Mouse (Mus musculus) stomach, postnatal 0 days (tissue): ENCODE results near the gene Pisd.

Experiments used
- CTCF ChIP-seq: IDR thresholded peaks from 2 replicates; pipeline ENCODE4 v1.5.1; 2016; ENCODE audit warnings: antibody characterized with exemption, low read depth, mild to moderate bottlenecking, moderate library complexity
- EP300 ChIP-seq: optimal IDR thresholded peaks from 2 replicates; pipeline ENCODE3; 2016; ENCODE audit warnings: antibody characterized with exemption

DNA sequence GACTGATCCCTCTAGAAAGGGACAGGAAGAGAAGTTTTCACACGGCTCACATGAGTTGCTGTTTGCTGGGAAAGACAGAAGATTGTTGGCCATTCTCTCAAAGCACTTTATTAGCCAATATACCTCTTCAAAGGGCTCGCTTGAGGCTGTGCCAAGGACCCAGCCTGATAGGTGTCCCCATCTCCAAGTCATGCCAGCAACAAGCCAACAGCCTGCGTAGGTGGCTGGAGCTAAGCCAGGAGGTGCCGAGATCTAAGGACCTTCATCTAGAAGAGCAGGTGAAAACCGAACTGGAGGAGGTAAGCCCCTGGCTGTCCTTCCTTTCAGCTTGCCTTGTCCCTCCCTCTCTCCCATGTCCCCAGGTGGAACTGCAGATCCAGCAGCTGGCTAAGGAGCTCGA is 49.7 kb downstream of the Pisd start:
- TF ChIP-seq CTCF = no peak
- TF ChIP-seq EP300 = no peak
